Mouse (Mus musculus) heart, adult 11 months (tissue): Measurements from ENCODE around the gene Nipal4.
A peak's percentile ranks its signal among the peaks of the same experiment; 100 is the strongest.

ENCODE experiments used
- DNase-seq: peaks from one replicate; pipeline ENCODE4 v3.0.0; 2022

The Nipal4 gene

DNA sequence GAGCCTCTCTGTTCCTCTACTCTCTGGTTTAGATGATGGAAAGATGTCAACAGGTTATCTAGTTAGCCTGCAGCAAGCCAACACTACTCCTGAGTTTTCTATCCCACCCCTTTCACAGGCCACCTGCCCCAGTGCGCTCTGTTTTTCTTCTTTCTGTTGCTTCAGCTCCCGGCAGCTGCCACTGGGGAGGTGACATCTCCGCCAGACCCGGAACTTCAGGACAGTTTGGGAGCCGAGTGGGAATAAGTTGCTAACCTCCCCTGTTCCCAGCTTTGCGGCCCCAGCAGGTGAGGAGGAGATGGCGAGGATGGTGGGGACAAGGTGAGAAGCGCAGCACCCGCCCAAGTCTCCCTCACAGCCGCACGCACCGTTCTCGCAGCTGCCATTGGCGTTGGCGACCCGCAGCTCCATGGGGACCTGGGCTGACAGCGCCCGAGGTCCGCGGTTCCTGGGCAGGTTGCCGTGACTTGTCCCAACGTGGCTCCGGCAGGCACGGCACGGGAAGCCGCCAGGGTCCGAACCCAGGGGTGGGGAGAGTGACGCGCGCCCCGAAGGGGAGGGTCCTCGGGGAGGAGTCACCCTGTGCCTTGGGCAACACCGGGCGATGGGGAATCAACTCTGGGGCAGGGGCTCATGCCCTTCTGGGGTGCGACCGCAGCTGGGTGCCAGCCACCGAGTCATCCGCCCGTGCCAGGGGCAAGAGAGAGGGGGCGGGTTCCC, at the start of gene Nipal4:
TSS of gene Nipal4 (minus strand) at position 643 of the 720 bp plus-strand sequence.
- no peak for DNase-seq

DNA sequence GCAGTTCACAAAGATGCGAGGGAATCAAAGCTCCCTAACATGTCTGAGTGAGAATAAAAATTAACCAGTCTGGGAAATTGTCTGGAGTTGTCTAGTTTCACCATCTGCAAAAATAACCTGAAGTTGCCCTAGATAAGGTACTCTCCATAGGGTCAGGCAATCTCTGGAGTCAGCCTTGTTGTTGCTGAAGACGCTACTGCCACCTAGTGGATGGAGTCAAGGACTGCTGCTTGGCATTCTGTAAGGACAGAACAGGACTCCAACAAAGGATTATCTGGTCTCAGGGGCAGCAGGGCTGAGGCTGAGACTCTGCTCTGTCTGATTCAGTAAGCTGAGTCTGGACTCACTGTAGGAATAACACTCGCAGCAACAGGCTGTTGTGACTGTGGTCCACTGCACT, 49.0 kb upstream of the Nipal4 start:
- DNase-seq, result peak; percentile 93

DNA sequence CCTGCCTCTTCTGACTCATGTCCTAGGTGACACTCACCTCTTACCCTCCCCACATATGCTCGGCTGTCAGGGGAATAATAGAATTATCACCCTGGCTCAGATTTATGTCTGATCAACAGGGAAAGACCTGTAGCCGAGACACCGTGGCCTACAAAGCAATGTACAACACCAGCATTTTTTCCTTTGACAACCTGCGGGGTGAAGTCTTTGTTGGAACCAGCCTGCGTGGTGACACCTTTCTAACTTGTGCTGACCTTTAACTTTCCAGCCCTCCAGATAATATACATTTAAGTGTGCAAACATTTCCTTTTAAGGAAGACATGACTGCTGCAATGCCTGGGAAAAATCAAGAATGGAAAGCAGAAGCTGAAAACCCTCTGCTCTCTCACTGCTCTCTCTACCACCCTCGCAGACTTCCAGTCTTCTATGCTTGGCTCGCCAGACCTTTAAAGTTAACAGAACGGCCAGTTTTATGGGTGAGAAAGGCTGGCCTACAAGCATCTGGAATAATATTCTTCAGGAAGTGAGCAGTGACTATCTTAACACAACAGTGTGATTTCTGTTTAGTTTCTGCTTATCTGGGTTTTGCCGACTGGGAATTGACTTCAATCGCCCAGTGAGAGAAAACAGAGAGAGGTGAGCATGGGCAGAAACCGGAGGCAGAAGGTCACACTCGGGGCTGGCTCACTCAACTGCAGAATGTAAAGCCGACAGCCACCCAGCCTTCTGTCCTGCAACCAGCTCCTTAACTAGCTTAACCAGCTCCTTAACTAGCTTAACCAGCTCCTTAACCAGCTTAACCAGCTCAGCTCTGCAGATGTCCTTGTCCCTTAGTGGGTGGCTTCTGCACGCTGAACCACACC, 48.3 kb upstream of the Nipal4 start:
- peak; percentile 90 for DNase-seq

DNA sequence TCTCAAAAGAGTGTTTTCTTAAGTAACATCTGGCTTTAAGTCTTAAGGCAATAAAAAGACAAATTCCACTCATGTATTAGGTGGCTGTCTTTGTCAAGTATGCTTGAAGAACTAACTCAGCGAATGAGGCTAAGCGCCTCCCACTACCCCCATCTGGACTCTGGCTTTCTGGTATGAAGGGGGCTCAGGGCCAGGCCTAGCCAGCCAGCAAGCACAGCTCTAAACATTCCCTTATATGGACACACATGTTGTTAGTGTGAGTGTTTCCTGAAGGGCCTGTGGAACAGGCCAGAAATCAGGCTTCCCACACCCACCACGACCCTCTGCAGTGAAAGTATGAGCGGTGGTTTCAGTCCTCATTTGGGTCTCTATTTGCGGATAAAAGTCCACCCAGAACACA, 47.5 kb upstream of the Nipal4 start:
- no peak for DNase-seq

DNA sequence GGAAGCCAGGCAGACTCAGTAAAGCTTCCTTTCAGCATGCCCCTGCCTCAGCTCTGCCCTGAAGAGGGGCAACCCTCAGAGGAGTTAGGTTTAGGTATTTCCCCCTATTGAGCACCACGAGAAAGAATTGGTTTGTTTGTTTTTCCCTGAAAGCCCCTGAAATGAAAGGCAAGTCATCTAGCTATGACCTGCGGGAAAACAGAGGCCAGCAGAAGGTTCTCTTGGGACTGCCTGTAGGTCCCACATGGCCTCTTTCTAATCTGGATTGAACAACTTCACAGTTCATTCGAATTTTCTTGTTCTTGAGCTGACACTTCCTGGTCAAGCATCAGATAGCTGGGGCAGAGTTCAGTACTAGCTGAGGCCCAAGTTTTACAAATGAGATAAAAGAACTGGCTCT, 45.5 kb upstream of the Nipal4 start:
- DNase-seq, result no peak

DNA sequence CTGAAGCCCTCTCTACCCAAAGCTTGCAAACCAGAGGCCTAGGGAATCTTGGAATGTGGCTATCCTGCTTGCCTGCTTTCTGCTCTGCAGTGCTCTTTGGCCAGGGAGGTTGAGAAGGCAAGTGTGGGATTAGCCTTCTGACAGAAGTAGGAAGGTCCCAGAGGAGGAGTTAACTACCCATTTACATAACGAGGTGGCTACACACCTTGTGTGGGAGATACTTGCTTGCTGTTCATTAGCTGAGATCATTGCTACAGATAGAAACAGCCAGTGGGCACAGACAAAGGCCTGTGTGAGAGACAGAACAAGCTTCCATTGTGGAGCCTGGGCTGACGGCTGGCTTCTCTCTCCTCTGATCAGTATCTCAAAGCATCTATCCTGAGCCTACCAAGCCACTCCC, 43.6 kb upstream of the Nipal4 start:
- no peak for DNase-seq

DNA sequence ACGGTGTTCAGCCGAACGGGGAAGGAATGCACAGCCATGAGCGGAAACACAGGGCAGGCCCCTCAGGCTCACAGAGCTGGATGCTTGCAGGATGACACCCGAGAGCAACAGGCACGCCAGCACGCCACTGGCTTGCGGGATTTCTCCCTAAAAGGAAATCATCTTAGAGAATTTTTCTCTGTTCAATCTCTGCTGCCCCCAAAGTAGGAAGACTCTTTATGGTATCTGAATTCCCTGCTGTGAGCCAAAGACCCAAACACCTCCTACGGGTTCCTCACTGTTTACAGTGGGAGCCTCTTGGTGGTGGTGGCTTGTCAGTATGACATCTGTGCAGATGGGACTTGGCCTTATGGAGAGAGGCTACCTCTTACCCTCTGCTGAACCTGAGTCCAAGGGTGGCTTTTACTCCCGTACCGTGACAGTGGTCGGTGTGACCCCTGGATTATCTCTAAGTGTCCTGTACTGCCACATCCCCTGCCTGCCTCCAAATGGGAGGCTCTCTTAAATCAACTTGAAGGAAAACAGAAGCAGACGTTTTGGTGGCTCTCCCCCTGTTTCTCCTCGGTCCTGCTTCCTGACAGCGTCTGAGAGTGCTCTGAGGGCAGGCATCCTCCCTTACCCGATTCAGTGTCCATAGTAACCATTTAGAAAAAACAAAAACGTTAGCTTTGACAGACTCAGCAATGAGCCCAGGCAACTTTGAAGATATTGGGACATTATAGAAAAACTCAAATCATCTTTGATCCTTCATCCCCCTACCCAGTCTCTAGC, 39.5 kb upstream of the Nipal4 start:
- no peak for DNase-seq

DNA sequence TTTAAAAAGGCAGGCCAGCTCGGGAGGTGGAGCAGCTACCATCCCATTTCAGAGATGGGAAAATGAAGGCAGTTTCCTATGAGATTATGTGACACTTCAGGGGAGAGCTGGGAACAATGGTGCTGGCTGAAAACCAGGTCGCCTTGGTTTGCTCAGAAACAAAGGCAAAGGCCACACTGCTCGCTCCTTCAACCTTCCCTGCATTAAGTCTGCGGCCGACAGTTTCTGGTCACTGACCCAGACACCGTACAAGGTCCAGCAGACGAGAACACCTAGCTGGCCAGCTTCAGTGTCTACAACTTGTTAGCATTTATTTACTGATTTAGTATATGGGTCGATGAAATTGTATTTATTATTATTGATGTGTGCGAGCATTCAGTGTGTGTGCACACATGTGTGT, 38.5 kb upstream of the Nipal4 start:
- peak; percentile 36 for DNase-seq

DNA sequence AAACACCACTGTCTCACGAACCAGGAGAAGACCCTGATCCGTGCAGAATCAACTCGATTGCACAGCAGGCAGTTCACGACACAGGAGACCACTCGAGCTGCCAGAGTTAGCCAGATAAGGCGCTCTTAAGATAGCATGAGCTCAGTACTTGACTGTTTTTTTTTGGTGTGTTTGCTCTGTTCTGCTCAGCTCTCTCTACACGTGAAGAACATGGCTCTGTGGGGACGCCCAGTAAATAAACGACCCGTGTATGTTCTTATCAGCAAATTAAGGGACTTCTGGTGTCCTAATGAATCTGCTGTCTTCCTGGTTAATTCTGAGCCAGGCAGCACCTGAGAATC, 36.2 kb upstream of the Nipal4 start:
- peak; percentile 16 for DNase-seq

DNA sequence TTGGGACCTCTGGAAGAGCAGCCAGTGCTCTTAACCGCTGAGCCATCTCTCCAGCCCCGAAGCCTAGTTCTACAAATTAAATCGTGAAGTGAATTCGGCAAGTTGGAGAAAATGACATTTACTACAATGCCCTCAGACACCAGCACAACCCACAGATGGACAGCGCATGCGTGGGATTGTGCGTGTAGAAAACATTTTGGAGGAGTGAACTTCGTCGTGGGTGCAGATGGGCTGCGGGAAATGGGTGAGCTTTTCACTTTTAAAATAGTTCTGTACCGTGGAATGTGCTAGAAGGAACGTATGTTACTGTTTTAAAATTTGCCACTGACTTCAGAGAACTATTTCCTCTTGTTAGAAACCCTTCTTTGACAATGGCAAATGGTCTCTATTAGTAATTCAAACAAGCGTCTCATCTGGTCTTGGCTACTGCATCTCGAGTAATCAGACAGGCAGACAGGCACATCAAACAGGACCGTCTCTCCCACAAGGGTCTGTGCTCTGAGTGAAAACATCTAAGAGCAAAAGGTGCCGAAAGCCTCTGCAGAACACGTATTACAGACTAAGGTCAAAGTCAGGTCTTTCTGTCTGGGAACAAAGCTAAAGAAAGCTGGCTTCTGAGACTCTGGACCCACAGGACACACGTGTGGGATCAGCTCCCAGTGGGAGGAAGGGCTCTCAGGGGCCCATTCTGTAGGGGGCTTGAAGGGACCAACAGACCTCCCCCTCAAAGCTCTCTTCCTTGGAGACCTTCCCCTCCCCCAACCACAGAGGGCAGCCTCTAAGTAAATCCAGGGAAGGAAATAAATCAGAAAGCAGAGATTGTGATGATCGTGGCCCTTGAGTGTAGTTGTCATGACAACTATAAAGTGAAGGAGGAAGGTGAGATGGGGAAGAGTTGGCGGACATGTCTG, 35.6 kb upstream of the Nipal4 start:
- no peak for DNase-seq

DNA sequence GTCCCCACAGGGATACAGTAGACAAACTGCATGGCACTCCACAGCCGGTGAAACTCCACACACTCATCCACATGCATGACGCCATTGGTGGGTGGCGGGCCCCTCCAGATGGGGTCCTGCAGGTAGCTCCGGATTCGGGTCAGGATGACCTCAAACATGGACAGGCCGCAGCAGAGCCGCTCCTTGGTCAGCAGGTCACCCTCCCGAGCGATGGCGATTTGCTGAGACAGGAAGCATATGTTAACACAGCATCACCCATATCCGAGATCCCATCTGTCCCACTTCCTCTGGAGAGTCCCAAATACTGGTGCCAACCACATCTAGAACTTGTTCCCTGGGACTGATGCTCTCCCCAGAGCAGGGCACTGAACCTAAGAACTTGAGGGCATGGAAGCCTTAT, 34.4 kb upstream of the Nipal4 start:
- no peak for DNase-seq

DNA sequence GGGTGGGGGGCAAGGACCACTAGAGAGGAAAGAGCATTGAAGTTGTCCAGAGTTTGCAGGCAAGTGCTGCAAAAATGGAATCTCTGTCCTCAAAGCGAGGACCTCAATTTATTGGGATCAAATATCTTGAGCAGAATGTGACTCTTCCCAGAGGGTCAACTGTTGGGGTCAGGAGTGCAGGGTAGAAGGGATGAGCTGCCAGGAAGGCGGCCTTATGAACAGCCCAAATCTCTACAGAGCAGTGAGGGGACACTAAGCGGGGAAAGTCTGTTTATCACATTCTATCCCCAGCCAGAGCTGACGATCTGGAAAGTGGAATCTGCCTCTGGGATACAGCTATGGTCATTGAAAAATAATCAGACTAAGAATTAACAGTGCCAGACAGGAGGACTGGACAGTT, 27.9 kb upstream of the Nipal4 start:
- DNase-seq, result no peak

DNA sequence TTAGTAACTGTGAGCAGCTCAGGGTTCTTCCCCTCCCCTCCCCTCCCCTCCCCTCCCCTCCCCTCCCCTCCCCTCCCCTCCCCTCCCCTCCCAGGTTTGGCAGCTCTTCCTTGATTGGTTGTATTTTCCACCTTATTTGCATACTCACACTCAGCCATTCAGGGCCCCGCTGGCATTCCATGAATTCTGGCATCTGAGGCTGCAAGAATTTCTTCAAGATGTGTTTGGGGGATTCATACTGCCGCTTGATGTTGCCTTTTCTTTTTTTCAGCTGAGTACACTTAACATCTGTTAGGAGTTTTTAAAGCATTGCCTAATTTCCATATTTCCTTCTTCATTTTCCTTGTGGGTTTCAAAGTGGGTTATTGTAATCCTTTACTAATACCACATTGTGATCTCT, 22.0 kb upstream of the Nipal4 start:
- DNase-seq, result no peak

DNA sequence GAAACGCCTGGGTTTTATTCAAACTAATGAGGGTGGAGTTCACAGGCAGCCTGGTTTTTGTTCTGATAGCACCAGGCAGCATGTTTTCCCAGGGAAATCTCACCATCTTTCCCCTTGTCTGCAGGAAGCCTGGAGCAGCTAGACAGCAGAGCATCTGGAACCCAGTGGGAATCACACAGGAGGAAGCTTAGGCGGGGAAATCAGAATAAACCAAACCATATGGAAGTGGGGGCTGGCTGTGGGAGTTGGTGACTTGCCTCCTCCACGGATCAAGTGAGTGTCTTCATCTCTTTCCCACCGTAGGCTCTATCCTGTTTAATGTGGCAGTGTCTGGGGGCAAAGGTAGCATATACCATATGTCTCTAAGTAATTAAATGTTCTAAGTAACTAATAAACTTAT, 19.2 kb upstream of the Nipal4 start:
- peak; percentile 79 for DNase-seq

DNA sequence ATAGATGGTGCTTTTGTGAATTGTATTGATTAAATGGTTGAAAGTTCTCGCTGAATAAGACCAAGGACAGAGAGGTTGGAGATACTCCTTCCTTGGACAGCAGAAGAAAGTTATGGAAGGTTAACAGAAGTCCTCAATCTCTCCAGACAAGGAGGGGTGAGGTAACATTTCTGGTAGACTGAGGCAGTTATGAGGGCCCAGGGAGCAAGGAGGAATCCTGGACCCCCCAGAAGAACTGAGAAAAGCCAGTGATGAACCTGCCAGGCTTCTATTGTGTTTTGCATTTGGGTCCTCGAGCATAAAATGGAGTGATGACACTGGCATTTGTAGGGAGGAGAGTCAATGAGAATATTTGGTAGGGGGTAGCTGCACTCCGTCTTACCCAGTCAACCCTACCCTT, 18.6 kb upstream of the Nipal4 start:
- DNase-seq, result peak; percentile 62

DNA sequence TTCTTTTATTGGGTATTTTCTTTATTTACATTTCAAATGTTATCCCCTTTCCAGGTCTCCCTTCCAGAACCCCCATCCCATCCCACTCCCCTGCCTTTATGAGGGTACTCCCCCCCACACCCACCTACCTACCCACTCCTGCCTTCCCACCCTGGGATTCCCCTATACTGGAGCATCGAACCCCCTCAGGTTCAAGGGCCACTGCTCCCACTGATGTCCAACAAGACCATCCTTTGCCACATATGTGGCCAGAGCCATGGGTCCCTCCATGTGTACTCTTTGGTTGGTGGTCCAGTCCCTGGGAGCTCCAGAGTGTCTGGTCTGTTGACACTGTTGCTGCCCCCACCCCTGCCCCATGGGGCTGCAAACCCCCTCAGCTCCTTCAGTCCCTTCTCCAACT, 15.7 kb upstream of the Nipal4 start:
- peak; percentile 70 for DNase-seq

DNA sequence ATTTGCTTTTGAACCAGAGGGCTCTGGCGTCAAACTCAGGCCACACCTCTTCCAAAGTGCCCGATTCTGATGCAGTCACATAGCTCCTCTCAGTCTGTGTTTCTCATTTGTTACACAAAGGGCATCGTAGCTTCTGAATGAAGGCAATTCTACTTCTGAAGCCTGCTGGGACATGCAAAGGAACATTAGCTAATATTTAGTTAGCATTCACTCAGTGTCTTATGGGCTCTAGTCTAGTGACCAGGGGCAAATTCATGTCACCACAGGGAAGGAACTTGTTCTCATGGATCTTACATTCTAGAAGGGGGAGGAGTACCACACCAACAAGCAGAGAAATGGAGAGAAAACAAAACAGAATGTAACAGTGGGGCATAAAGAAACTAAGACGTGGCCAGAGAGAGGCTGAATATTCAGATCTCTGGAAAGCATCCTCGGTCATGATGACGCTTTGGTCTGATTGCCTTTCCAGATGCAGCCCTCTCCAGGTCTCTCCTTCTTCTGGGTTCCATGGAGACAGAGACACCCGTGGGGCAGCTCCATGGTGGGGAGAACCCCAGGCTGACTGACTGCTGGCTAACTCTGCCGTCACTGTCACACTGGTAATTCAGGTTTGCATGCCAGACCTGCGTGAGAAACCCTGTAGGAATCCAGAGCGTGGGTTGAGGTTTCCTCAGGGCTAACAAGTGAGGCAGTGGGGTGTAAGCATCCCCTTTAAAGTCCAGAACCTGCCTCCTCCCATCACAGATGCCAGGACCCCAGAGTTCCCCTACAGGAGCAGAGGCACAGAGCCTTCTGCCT, 11.1 kb upstream of the Nipal4 start:
- no peak for DNase-seq

DNA sequence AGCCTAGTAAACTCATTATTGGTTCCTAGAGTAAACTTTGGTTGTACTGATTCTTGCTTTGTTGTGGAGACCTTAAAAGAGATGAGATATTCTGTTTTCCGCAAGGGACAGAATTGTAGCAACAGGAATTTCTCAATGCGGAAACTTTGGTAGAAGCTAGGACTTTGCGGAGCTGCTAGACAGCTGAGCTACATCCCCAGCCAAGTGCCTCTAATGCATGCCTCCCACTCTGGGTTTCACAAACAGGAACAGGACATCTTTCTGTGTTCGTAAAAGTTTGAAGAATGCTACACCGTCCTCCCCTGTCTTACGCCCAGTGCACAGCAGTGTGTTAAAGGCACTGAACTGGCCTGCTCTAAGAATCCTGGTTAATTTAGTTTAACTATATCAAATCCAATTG, 9.8 kb upstream of the Nipal4 start:
- no peak for DNase-seq

DNA sequence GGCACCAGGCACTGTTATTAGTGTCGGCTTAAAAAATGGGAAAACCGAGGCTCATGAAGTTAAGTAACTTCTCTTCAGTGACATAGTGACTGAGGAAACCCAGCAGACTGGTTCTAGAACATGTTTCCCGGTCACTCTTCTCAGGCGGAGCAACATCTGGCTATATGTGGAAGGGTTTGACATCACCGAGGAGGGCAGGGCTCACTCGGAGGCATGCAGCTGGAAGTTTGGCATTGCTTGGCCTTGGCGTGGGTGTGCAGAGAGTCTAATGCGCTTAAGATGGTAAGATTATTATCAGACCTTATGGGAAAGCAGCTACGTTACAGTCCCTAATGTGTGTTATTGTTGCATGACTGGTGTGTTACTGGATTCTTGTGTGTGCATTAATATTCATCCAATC, 5.8 kb upstream of the Nipal4 start:
- no peak for DNase-seq

DNA sequence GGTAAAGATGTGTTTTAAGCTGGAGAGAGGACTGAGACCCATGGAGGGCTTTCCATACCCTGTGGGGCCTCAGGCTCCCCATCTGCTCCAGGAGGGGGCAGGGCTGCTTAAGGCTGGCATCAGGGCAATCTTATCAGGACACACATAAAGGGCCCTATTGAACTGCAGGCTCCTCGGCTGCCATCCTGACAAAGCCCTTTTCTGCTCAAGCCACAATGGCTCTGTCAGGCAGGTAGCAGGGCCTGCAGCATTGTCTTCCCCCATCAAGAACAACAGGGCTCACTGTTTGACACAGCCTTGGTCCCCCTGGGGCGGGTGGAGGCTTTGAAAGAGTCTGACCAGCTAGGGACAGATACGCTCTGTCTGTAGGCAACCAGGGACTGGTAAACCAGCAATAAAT, 3.6 kb upstream of the Nipal4 start:
- DNase-seq, result no peak

DNA sequence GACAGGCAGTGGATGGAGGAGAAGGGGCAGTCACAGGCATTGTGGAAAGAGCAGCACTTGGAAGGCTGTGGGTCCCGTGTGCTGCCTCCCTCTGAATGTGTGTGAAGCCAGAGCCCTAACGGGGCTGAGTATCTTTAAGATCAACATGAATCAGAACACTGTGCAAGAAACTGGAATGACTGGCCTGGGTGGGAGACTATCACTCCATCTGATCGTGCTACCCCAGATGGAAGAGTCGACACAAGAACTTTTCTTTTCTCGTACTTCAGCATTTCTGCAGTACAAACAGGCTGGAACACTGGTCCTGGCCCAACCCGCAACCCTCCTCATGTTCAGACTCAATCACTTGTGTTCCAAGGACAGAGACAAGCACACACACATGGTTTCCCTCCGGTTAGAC, 2.2 kb upstream of the Nipal4 start:
- DNase-seq, result no peak

DNA sequence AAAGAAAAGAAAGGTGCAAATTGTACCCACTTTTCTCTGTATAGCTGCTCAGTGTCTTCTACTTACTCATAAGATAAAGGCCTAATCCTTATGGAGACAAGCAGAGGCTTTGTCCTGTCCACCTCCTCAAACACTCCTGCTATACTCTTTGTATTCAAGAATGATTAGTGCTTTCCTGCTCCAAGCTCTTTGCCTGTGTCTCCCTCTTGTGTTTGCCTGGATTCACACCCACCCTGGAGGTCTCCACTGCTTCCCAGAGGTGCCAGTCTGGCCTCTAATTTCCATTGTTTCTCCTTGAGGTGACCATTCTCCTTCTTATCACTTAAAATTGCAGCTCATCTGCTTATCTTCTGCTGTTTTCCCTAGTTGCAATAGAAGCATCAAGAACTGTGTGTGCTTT, 8.8 kb downstream of the Nipal4 start:
- no peak for DNase-seq
